Mouse (Mus musculus): ENCODE data around the gene Ar.

Gene Ar

DNA sequence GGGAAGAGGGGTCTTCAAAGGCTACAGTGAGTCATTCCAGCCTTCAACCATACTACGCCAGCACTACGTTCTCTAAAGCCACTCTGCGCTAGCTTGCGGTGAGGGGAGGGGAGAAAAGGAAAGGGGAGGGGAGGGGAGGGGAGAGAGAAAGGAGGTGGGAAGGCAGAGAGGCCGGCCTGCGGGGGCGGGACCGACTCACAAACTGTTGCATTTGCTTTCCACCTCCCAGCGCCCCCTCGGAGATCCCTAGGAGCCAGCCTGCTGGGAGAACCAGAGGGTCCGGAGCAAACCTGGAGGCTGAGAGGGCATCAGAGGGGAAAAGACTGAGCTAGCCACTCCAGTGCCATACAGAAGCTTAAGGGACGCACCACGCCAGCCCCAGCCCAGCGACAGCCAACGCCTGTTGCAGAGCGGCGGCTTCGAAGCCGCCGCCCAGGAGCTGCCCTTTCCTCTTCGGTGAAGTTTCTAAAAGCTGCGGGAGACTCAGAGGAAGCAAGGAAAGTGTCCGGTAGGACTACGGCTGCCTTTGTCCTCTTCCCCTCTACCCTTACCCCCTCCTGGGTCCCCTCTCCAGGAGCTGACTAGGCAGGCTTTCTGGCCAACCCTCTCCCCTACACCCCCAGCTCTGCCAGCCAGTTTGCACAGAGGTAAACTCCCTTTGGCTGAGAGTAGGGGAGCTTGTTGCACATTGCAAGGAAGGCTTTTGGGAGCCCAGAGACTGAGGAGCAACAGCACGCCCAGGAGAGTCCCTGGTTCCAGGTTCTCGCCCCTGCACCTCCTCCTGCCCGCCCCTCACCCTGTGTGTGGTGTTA, at the start of gene Ar:
Gene Ar (plus strand): TSS at position 239 of the 812 bp plus-strand sequence.
- DNase-seq (ENCODE audit: low read depth, low spot score), result no peak

DNA sequence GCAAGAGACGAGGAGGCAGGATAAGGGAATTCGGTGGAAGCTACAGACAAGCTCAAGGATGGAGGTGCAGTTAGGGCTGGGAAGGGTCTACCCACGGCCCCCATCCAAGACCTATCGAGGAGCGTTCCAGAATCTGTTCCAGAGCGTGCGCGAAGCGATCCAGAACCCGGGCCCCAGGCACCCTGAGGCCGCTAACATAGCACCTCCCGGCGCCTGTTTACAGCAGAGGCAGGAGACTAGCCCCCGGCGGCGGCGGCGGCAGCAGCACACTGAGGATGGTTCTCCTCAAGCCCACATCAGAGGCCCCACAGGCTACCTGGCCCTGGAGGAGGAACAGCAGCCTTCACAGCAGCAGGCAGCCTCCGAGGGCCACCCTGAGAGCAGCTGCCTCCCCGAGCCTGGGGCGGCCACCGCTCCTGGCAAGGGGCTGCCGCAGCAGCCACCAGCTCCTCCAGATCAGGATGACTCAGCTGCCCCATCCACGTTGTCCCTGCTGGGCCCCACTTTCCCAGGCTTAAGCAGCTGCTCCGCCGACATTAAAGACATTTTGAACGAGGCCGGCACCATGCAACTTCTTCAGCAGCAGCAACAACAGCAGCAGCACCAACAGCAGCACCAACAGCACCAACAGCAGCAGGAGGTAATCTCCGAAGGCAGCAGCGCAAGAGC, 1.3 kb downstream of the Ar start:
- DNase-seq (ENCODE audit: low read depth, low spot score), result no peak

DNA sequence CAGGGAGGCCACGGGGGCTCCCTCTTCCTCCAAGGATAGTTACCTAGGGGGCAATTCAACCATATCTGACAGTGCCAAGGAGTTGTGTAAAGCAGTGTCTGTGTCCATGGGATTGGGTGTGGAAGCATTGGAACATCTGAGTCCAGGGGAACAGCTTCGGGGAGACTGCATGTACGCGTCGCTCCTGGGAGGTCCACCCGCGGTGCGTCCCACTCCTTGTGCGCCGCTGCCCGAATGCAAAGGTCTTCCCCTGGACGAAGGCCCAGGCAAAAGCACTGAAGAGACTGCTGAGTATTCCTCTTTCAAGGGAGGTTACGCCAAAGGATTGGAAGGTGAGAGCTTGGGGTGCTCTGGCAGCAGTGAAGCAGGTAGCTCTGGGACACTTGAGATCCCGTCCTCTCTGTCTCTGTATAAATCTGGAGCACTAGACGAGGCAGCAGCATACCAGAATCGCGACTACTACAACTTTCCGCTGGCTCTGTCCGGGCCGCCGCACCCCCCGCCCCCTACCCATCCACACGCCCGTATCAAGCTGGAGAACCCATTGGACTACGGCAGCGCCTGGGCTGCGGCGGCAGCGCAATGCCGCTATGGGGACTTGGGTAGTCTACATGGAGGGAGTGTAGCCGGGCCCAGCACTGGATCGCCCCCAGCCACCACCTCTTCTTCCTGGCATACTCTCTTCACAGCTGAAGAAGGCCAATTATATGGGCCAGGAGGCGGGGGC, 2.0 kb downstream of the Ar start:
- no peak for DNase-seq (ENCODE audit: low read depth, low spot score)

DNA sequence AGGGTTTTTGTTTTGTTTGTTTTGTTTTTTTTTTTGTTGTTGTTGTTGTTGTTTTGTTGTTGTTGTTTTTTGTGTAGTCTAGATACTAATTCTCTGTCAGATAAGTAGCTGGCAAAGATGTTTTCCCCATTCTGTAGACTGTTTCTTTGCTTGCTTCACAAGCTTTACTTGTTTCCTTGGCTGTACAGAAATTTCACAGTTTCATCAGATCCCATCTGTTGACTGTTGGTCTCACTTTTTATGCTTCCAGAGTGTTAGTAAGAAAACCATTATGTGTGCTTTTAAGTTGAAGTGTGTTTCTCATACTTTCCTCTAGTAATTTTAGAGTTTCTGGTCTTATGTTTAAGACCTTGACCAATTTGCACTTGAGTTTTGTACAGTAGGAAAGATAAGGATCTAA, 41.2 kb downstream of the Ar start:
- no peak for DNase-seq (ENCODE audit: low read depth, low spot score)

DNA sequence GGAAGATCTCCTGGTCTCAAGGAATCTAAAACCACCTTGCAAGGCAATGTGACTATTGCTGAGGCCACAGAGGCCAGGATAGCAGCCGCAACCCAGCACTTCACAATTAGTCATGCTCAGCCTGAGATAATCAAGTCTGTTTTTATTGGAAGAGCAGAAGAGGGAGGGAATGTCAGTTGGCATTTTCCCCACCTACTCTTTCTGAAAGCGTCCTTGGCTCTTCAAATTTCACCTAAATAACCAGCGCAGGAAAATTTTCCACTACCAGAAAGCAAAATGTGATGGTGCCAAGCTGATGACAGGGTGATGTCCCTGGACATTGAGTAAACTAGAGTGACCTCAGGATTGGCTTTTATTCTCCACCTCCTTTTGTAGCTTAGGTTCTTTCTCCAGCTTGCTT, 57.2 kb downstream of the Ar start:
- DNase-seq (ENCODE audit: low read depth, low spot score), result no peak

DNA sequence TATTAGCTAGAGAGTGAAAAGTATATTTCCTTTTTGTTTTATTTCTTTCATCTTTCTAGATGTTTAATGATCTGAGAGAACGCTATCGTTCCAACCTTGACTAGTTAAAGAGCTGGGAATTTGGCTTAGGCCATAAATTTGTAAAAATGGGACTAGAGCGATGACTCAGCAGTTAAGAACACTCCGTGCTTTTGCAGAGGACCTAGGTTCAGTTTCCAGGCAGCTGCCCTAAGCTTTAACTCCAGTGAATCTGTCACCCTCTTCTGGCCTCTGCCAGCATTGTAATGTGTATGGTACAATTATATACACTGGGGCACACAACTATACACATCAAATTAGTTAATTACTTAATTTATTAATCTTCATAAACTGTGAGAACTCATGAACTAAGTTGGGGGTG, 58.6 kb downstream of the Ar start:
- DNase-seq (ENCODE audit: low read depth, low spot score), result no peak

DNA sequence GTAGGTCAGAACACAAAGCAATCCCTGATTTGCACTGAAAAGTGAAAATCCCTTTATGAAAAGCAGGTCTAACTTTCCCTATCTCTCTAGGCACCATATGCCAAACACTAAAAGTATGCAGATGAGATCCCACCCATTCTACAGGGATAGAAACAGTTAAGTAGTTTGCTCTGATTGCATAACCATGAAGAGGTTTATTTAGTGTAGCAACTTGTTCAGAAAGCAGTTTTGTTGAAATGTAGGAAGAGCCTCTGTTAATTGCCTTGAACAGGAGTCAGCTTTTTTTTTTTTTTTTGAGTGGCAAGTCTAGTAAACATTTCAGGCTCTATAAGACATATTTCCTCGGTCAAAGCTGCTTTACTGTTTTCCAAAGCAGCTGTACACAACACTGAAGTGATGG, 67.5 kb downstream of the Ar start:
- no peak for DNase-seq (ENCODE audit: low read depth, low spot score)

DNA sequence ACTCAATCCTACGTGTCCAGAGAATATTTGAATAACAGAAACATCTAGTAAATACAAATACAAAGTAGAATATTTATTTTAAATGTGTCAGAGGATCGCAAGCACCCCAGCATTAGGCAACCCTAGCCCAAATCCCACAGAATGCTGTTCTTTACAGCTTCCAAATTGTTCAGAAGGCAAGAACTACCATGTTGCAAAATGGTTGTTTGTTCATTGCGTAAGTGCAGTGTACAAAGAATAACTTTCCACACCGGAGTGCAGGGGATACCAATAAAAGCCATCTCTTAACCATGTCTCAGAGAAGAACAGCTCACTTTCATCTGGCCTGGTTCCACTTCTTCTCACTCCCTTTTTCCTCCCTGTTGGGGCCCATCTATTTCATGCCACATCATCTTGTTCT, 90.4 kb downstream of the Ar start:
- DNase-seq (ENCODE audit: low read depth, low spot score), result no peak

DNA sequence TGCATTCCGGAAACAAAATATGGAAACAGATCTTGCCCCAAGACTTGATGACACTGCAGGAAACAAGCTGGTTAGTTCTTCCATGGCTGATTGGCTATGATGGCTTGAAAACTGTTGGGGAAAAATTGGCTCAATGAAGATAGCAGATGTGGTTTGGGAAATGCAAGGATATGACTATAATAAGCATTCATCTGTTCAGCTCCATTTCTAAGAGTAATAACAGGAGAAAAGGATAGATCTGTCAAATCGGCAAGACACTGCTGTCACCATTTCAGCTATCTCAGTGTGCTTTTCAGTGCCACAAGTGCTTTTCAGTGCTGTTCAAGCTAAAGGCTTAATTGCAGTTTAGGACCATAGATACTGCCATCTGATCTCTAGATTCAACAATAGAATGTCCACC, 96.5 kb downstream of the Ar start:
- DNase-seq (ENCODE audit: low read depth, low spot score), result no peak

DNA sequence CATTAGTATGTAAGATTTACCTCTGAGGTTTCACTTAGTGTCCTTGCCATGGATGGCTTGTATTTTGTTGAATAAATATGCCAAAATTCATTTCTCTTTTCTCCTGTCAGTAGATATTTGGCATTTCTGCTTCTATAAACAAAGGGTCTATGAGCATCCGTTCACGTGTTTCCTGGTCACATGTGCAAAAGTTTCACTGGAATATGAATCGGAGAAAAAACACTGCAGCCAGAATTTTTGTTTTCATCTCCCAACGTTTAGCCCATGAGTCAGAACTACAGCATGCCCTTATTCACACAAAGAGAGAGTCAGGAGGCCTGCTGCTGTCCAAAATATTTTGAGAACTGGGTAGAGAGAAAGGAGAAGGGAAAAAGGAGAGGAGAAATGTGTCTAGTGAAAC, 99.8 kb downstream of the Ar start:
- DNase-seq (ENCODE audit: low read depth, low spot score), result no peak

DNA sequence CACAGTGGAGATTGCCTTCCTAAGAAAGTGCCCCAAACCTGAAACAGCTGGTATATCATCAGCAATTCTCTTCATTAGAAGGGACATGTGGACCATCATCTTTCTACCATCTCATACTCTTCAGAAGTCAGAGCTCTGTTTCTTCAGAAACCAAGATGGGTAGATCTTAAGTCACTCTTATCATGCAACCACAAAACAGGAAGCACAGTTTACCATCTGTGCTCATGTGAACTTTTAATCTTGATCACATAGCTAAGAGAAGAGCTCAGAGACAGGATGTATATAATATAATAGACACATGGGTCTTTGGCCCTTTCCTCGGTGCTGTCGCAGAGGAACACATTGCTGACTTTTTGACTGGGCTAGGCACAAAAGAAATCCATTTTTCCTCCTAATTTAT, 111.1 kb downstream of the Ar start:
- no peak for DNase-seq (ENCODE audit: low read depth, low spot score)

DNA sequence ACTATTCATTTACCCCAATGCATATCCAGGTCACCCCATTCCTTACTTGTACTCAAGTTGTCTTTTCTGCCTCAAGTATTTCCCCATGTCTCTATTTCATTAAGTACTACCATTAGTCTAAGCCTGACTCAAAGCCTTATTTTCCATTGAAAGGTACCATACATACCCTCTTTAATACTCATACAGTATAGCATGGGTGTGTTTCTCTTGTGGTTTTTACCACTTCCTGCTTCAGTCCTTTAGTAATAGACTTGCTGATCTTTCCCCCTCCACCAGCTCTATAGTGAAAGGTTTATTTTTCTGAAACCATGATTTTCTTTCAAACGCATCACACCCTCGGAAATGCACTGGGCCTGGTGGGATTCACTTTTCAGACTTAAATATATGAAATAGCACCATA, 117.2 kb downstream of the Ar start:
- no peak for DNase-seq (ENCODE audit: low read depth, low spot score)

DNA sequence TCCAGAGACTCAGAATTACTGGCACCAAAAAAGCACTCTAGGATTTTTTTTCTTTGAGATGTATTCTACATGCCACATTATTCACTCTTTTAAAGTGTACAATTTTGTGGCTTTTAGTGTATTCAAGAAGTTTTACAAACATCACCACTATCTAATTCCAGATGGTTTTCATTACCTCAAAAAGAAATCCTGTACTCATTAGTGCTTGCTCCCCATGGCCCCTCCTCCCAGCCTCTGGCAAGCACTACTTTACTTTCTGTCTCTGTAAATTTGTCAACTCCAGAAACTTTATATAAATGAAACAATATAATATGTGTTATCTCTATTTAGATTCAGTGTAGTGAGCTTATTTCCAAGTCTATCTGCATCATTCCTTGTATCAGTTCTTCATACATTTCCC, 122.8 kb downstream of the Ar start:
- no peak for DNase-seq (ENCODE audit: low read depth, low spot score)

DNA sequence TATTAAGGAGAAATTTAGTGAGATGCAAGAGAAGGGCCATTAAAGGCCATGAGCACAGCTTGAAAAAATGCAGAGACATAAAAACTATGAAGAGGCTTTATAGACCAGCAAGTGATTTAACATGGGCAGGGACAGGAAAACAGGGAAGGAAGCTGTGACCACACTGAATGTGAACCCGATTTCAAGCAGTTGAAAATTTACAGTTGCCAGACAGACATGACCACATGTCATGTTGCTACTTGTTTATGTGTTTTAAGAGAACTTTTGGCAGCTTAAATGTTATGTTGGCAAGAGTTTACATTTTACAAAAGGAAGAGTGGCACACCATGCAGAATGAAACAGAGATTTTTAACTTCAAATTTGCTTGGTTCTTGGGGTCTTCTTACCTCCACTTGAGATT, 143.2 kb downstream of the Ar start:
- DNase-seq (ENCODE audit: low read depth, low spot score), result no peak

DNA sequence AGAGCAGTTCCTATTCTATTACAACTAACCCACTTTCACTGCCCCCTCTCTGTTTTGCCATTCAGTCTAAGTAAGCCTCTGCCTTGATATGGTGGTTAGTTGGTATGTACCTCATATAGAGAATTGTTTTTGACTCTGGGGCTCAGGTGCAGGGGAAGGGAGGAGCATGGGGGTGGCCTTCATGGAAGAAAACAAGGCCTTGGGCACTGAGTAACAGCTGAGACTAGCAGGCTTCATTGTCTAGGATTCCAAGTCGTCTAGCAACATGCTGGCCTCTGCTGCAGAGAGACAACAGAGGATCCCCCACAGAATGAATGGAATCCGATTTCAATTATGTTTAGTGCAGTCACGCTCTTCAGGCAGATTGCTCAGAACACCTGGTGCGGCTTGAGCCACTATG, 152.1 kb downstream of the Ar start:
- no peak for DNase-seq (ENCODE audit: low read depth, low spot score)

DNA sequence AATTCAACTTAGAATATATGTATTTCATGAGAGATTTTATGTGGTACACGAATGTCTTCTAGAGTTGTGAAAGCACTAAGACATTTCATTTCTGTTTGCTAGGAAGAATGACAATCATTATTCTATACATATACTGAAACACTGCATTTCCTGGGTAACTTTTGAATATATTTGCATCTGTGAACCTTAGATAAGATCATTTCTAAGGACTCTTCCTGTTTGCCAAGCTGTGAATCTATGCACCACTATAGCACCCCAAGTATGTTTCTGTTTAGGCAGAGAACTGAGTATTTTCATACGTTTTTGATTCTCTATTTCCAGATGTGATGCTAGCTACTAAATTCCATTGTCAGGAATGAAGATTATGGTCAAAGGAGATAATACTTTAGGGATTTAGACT, 153.4 kb downstream of the Ar start:
- no peak for DNase-seq (ENCODE audit: low read depth, low spot score)

DNA sequence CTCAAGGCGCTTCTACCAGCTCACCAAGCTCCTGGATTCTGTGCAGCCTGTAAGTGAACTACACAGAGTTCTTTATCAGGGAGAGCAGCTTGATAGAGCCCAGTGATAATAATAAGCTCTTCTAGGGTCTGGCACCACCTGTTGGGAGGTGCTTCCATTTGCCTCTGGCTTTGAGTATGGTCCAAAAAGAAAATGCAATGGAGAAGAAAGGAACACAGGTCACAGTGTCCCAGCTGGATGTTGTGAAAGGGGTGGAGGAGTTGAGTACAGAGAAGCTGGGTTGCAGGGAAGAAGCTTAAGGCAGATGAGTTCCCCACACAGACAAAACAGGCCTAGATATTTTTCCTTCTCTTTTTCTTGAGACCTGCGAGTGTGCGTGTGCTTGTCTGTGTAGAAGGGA, 167.4 kb downstream of the Ar start:
- DNase-seq (ENCODE audit: low read depth, low spot score), result no peak

DNA sequence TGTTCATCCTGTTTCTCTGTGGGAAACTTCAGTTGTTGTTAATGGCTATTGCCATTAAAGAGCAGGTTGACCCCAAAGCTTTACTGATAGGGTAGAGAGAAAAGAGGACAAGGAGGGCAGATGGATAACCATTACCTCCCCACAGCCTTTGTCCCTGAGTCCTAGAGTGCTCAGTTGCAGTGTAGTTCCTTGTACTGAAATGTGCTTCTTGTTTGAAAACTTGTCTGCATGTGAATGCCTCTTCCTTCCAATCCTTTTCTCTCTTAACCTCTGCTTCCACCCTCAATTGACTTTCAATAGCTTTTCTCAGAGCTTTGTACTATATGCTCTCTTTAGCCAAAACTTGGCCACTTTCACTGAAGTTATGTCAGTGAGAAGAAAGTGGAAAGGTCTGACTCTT, 168.9 kb downstream of the Ar start:
- no peak for DNase-seq (ENCODE audit: low read depth, low spot score)

DNA sequence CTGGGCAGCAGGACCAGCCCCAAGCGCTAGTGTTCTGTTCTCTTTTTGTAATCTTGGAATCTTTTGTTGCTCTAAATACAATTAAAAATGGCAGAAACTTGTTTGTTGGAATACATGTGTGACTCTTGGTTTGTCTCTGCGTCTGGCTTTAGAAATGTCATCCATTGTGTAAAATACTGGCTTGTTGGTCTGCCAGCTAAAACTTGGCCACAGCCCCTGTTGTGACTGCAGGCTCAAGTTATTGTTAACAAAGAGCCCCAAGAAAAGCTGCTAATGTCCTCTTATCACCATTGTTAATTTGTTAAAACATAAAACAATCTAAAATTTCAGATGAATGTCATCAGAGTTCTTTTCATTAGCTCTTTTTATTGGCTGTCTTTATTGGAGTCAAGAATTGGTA, 174.5 kb downstream of the Ar start:
- no peak for DNase-seq (ENCODE audit: low read depth, low spot score)

DNA sequence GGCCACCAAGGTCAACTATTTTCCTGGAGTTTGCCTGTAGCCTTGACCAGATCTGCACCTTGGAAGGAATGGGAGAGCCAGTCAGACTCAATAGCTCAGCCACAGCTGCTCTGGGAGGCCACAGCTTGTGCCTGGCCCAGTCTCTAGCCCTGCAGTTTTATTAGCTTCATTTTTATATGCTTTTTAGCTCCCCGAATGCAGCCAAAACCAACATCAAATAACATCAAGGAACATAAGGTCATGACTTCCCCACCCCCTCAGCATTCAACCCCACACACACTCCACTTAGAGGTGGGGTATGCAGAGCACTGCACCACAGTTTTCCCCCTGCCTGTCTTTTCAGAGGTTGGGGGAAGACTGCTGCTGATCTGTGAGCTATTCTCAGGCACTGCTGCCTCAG, 198.9 kb downstream of the Ar start:
- no peak for DNase-seq (ENCODE audit: low read depth, low spot score)

DNA sequence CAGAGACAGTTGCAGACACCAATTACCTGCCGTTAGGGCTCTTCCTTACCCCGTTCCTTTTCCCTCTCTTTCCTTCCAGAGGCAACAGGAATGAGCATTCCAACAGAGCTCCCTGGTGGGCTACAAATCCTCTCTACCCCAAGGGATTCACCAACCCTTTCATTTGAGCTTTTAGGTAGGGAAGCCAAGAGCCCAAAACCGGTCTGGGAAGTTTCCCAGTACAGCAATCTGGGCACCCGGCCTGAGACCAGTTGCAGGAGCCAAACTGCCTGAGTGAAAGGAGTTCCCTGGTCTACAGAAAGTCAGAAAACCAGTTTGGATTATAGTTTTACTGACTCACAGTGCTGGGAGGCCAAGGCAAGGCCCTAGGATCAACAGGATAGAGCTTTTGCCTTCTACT, 199.5 kb downstream of the Ar start:
- DNase-seq (ENCODE audit: low read depth, low spot score), result no peak

Measured in WW6 (cell line).